Mouse (Mus musculus) lung, postnatal 25 days (tissue): ENCODE measurements around the gene Gtsf1.
A peak's percentile ranks its signal among the peaks of the same experiment; 100 is the strongest.

Source experiments
- DNase-seq: peaks from one replicate; pipeline ENCODE4 v3.0.0; 2022; ENCODE audit warnings: low spot score

Gene Gtsf1

DNA sequence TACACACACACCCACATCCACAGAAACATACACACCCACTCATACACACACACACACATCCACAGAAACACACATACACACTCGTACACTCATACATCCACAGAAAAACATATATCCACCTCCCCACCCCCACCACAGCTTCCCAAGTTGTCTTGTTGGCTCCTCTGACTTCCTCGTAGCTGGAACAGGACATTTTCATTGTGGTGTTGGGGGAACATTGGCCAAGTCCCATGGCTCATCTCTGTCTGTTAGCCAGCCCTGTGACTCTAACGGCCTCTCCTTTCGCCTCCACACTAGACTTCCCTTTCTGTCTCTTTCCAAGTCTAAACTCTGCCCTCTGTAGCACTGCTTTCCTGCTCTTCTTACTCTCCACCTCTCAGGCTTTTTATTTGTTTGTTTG lies 72.5 kb downstream of the Gtsf1 start:
- DNase-seq: no peak

DNA sequence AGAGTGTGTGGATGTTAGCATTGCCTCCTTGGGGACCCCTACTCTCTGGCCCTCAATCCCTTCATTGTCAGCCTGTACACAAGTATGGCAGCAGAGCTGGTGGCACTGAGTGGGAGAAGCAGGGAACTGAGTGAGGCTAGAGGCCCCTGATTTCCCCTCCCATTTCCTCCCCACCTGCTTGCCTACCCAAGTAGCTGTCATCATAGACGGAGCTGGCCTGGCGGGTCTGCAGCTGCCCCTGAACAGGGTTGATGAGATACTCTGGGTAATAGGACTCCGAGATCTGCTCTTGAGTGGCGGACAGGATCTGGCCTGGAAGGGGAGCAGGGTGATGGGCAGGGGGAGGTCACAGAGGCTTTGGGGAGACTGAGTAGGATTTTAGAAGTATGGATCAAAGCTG lies 74.1 kb downstream of the Gtsf1 start:
- DNase-seq: no peak

DNA sequence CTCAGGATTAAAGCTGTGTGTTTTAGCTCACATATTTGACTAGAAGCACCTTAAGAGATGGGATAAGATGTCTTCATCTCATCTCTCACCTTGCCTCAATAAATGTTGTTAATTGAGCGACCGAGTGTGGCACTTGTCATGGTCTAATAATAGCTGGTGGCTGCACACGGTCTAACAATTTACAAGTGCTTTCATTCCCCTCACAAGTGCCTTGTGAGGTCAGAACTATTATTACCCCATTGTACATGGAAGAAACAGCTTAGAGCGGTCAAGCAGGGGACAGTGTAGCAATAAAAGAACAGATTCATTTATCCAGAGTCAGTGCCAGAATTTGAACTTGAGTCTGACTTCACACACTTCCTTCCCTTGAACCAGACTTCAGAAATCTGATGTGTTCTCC lies 74.8 kb downstream of the Gtsf1 start:
- peak; percentile 39 for DNase-seq

DNA sequence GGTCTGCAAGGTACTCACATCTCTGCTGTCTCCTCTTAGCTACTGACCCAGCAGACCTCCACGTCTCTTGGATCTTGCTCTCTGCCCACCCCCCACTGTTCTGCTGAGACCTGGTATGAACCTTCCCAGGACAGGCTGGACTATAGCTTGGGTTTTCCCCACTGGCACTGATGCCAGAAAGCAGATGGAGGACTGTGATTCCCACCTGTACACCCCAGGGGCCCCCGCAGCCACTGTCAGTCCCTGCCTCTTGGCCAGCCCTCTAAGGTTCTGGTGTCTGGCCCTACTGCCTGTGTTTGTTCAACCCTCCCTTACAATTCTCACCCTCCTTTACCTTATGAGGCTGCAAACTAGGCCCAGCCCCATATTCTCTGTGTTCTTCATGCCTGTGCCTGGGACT lies 75.6 kb downstream of the Gtsf1 start:
- no peak for DNase-seq

DNA sequence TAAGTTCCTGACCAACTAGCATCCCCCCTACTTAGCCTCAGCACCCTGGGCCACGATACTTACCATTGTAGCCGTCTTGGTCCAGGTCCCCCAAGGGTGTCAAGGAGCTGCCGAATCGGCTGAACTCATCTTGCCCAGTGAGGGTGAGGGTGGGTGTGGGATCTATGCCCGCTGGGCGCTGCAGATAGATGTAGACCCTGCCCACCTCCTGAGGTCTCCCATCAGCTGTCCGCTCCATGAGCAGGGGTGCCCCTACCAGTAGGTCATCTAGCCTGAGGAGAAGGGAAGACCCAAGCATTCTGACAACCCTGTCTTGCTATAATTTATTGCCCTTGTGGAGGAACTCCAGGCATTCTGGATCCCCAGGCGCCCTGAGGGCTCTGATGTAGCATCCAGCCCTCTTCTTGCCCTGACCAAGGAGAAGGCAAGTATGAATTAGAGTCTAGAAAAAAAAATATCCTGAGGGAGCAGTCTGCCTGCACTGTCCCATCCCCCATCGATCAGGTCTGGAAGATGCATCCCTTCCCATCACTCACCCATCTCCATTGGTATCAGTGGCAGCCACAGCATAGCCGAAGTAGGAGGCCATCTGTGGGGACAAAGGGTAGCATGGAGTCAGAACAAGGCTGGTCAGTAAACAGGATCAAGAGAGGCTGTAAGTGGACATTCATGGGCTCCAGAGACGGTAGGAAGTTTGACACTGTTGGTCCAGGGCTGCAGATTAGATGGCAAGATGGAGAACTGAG lies 76.6 kb downstream of the Gtsf1 start:
- no peak for DNase-seq

DNA sequence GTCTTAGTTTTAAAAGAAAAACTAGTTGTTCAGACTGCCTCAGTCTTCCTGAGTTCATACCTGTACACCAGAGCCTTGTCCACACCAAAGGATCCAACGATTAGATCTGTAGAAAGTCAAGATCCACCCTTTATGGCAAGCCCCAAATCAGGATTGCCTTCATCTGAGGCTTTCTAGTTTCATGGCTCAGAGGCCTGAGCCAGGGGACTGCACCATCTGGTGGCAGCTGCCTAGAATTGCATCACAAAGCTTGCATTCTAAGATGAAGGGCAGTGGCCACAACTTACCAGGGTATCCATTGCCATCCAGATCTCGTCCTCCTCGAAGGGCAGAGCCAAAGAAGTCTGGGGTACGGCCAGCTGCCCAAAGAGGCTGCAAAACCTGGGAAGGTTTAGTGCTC lies 77.4 kb downstream of the Gtsf1 start:
- peak; percentile 48 for DNase-seq
